Mouse (Mus musculus) liver, embryonic 14.5 days (tissue): ENCODE measurements around the gene Aak1. TPM values are rescaled to one million over a fixed set of nuclear protein-coding genes. Genes with fewer than 3 reads are reported as not detected.
"Not testable (repeated sequence)": the region's sequence is repeated elsewhere in the genome, so short reads cannot be mapped to it uniquely, and the experiment has no call there.

Source experiments
- ATAC-seq: fragments of 200-750 bp; cut with Nextera tagmentation; 2 replicates; pipeline ENCODE4 v1.8.0; 2017; ENCODE audit warnings: moderate number of reproducible peaks, mild to moderate bottlenecking, moderate library complexity; ENCODE audit not compliant: insufficient read depth
- DNase-seq, 3 experiments: peaks; one replicate each; pipeline ENCODE4 v3.0.0-alpha.2; 2012 to 2013; ENCODE audit warnings: low read depth in 3 of 3, low spot score in 3 of 3
- H3K27ac ChIP-seq: fragments of 300-500 bp; sonication (generic); 2 replicates; pipeline ENCODE4 v1.5.1; 2014; ENCODE audit warnings: moderate library complexity, mild to moderate bottlenecking, control low read depth, inconsistent platforms
- H3K27me3 ChIP-seq: fragments of 300-500 bp; sonication (generic); 2 replicates; pipeline ENCODE4 v1.6.1; 2014; ENCODE audit warnings: mild to moderate bottlenecking, low read length, moderate library complexity; ENCODE audit not compliant: control insufficient read depth, insufficient read depth
- H3K36me3 ChIP-seq: fragments of 300-500 bp; sonication (generic); replicated peaks from 2 replicates; pipeline ENCODE4 v1.6.1; 2014; ENCODE audit warnings: low read depth; ENCODE audit not compliant: control insufficient read depth, insufficient read depth
- H3K4me1 ChIP-seq, 2 experiments: fragments of 200-500 bp in 1 of 2; fragments of 300-500 bp in 1 of 2; sonication (generic) in 1 of 2; replicated peaks; 2 replicates each; pipeline ENCODE4 v1.6.1; 2012 to 2014; ENCODE audit warnings: antibody characterized with exemption in 1 of 2, inconsistent platforms in 1 of 2, low read length in 1 of 2; ENCODE audit not compliant: control insufficient read depth in 2 of 2, insufficient read depth in 2 of 2
- H3K4me2 ChIP-seq: fragments of 300-500 bp; sonication (generic); 2 replicates; pipeline ENCODE4 v1.6.1; 2014; ENCODE audit warnings: low read depth, mild to moderate bottlenecking, control low read depth, moderate library complexity
- H3K4me3 ChIP-seq, 2 experiments: fragments of 200-500 bp in 1 of 2; fragments of 300-500 bp in 1 of 2; sonication (generic) in 1 of 2; 2 replicates each; pipeline ENCODE4 v1.5.1; 2012 to 2014; ENCODE audit warnings: low read depth in 2 of 2, low read length in 2 of 2, mild to moderate bottlenecking in 2 of 2, control low read depth in 1 of 2, inconsistent platforms in 1 of 2, moderate library complexity in 1 of 2; ENCODE audit not compliant: insufficient read depth in 1 of 2
- H3K9ac ChIP-seq: fragments of 300-500 bp; sonication (generic); replicated peaks from 2 replicates; pipeline ENCODE4 v1.6.1; 2014; ENCODE audit warnings: mild to moderate bottlenecking, control low read depth, moderate library complexity
- H3K9me3 ChIP-seq: fragments of 300-500 bp; sonication (generic); 2 replicates; pipeline ENCODE4 v1.6.1; 2016; ENCODE audit warnings: low read length, mixed read lengths; ENCODE audit not compliant: control insufficient read depth
- CTCF ChIP-seq: IDR thresholded peaks from 2 replicates; pipeline ENCODE4 v1.5.1; 2016; ENCODE audit warnings: antibody characterized with exemption, low read depth, control low read depth
- EP300 ChIP-seq: IDR thresholded peaks from 2 replicates; pipeline ENCODE4 v1.6.1; 2016; ENCODE audit warnings: antibody characterized with exemption, low read depth
- WGBS: fragments of 180-500 bp; shearing (Covaris S2); extraction: QIAGEN DNeasy Blood & Tissue Kit; methylation state at CpG from one replicate; pipeline ENCODE4 v1.1.7; 2014; ENCODE audit not compliant: insufficient replicate concordance; 5-methylcytosine and 5-hydroxymethylcytosine counted together
- polyA plus RNA-seq, 2 experiments: library from polyadenylated mRNA; depleted of rRNA in 1 of 2; stranded (reverse) in 1 of 2; unstranded in 1 of 2; fragments of >200 nt; fragmentation: Nextera tagmentation in 1 of 2; extraction: Ambion mirVana in 1 of 2; gene quantifications; 2 replicates each; pipeline versions ENCODE4 v1.2.1 to v1.2.3; 2012 to 2014

Gene Aak1
- polyA plus RNA-seq, 2 experiments: 2.4 to 4.2 TPM

- no peaks in the 10 kb centered on the region for H3K9me3 ChIP-seq
- ATAC-seq: no peak
- H3K27me3 ChIP-seq: no peaks in the 10 kb centered on the region
- H3K4me3 ChIP-seq: no peak overlapping the region
- H3K9ac ChIP-seq: no peak overlapping the region
- no peak overlapping the region for H3K27ac ChIP-seq
- H3K4me1 ChIP-seq: peaks cover 2 to 11% of the 10 kb centered on the region in 2 experiments
- H3K36me3 ChIP-seq: no peaks in the 10 kb centered on the region
- TF ChIP-seq EP300: no peak
- 74% methylated on average over 10 of the region's 10 CpGs for WGBS
- H3K4me2 ChIP-seq: no peak overlapping the region
- DNase-seq: no peak
These were observed 22.5 kb downstream of the Aak1 start for GRCm38 (mm10) chr6:86871783-86872182.

- ATAC-seq: no peak
- Histone ChIP-seq H3K9ac (no peak overlapping the region), H3K27ac (no peak overlapping the region), H3K27me3 (no peaks in the 10 kb centered on the region), H3K4me1 (peaks cover 2 to 9% of the 10 kb centered on the region in 2 experiments), H3K4me2 (no peak overlapping the region), H3K9me3 (no peaks in the 10 kb centered on the region), H3K36me3 (no peaks in the 10 kb centered on the region), H3K4me3 (no peak overlapping the region)
- TF ChIP-seq CTCF (no peak), EP300 (no peak)
- WGBS: 79% methylated on average over 6 of the region's 6 CpGs
- no peak for DNase-seq
These were observed 25.5 kb downstream of the Aak1 start for GRCm38 (mm10) chr6:86874711-86875375.

- Histone ChIP-seq H3K27me3 (no peaks in the 10 kb centered on the region), H3K4me2 (no peak overlapping the region), H3K9ac (no peak overlapping the region), H3K4me1 (peaks cover 2 to 9% of the 10 kb centered on the region in 2 experiments), H3K4me3 (no peak overlapping the region), H3K9me3 (no peaks in the 10 kb centered on the region), H3K27ac (no peak overlapping the region), H3K36me3 (no peaks in the 10 kb centered on the region)
- no peak for DNase-seq
- TF ChIP-seq CTCF: no peak
- no peak for TF ChIP-seq EP300
- 50% methylated on average over 1 of the region's 1 CpGs for WGBS
- no peak for ATAC-seq
These were observed 27.1 kb downstream of the Aak1 start for GRCm38 (mm10) chr6:86876451-86876850.

GRCm38 (mm10) chr6:86878656-86879055, 29.3 kb downstream of the Aak1 start:
- not testable (repeated sequence) for H3K4me3 ChIP-seq, ATAC-seq, H3K4me1 ChIP-seq, H3K27ac ChIP-seq, H3K36me3 ChIP-seq, DNase-seq, H3K9ac ChIP-seq, H3K9me3 ChIP-seq, H3K4me2 ChIP-seq, H3K27me3 ChIP-seq
- TF ChIP-seq CTCF: peak; percentile 37
- 63% methylated on average over 3 of the region's 3 CpGs for WGBS

- Histone ChIP-seq H3K27ac (no peak overlapping the region), H3K4me1 (peaks cover 0 to 10% of the 10 kb centered on the region in 2 experiments), H3K9ac (no peak overlapping the region), H3K36me3 (no peaks in the 10 kb centered on the region), H3K4me3 (no peak overlapping the region), H3K27me3 (no peaks in the 10 kb centered on the region), H3K9me3 (no peaks in the 10 kb centered on the region), H3K4me2 (no peak overlapping the region)
- DNase-seq (no peak), ATAC-seq (no peak)
- TF ChIP-seq EP300 (no peak), CTCF (no peak)
- WGBS: 83% methylated on average over 4 of the region's 4 CpGs
These were observed 30.0 kb downstream of the Aak1 start for GRCm38 (mm10) chr6:86879314-86879713.
